Comparison of ENCODE assay signal across 9 mouse cellular contexts in genomic region chr4:141624983-141625773, GRCm38 (mm10). TPM values are rescaled to one million over a fixed set of nuclear protein-coding genes. Genes with fewer than 3 reads are reported as not detected.
DNase-seq lines count a peak whose midpoint lies in the region; ATAC-seq and TF ChIP-seq lines count a peak whose summit lies in the region.
"Had no signal": no experiment of that assay in that cellular context is flagged by ENCODE, and none has a peak within 500 bp of the region (broad histone marks: within the 10 kb centered on the region; RNA-seq: fewer than 3 reads in every experiment).

No protein-coding gene starts in this region.

- DNase-seq in heart, postnatal 0 days (ENCODE audit: low spot score): peak; percentile 49
- peak; percentile 95 for DNase-seq in CH12.LX (ENCODE audit: extremely low read depth)
- peak; percentile 56 for DNase-seq in lung, embryonic 14.5 days
- DNase-seq in layer of hippocampus, postnatal 36 days: no peak
- no peak for DNase-seq in gastrocnemius, postnatal 14 days

- no peak overlapping the region for H3K4me3 ChIP-seq in heart, postnatal 0 days (ENCODE audit: low read depth, low read length)
- H3K4me3 ChIP-seq in heart, embryonic 12.5 days: no peak overlapping the region
- H3K4me3 ChIP-seq in CH12.LX (replicated peaks in 1 of 3; ENCODE audit: low read depth in 2 of 3, low read length in 2 of 3, poor library complexity in 1 of 3): no peak overlapping the region
- H3K4me3 ChIP-seq in lung, embryonic 14.5 days (ENCODE audit: low read depth, low read length): no peak overlapping the region
- H3K4me3 ChIP-seq: neural tube, embryonic 12.5 days had no signal

- H3K4me1 ChIP-seq in heart, postnatal 0 days (ENCODE audit: control insufficient read depth, insufficient read depth): peaks cover 8% of the 10 kb centered on the region
- H3K4me1 ChIP-seq in heart, embryonic 12.5 days (replicated peaks): peaks cover 29% of the 10 kb centered on the region
- H3K4me1 ChIP-seq in CH12.LX (ENCODE audit: control insufficient read depth in 1 of 2, insufficient read depth in 2 of 2): peaks cover 23 to 57% of the 10 kb centered on the region in 2 experiments
- H3K4me1 ChIP-seq in lung, embryonic 14.5 days (ENCODE audit: insufficient read depth): no peaks in the 10 kb centered on the region

- no peak overlapping the region for H3K9ac ChIP-seq in heart, postnatal 0 days (replicated peaks; ENCODE audit: low read depth, low read length)
- no peak overlapping the region for H3K9ac ChIP-seq in heart, embryonic 12.5 days
- peak overlapping the region; percentile 25 for H3K9ac ChIP-seq in CH12.LX (ENCODE audit: insufficient read depth, low read depth)
- H3K9ac ChIP-seq in lung, embryonic 14.5 days: no peak overlapping the region
- H3K9ac ChIP-seq: neural tube, embryonic 12.5 days had no signal

- no peak overlapping the region for H3K4me2 ChIP-seq in heart, postnatal 0 days (ENCODE audit: low read depth, low read length)
- no peak overlapping the region for H3K4me2 ChIP-seq in heart, embryonic 12.5 days
- H3K4me2 ChIP-seq in CH12.LX (ENCODE audit: insufficient read depth, low read depth, poor library complexity, severe bottlenecking): peak overlapping the region; percentile 65
- no peak overlapping the region for H3K4me2 ChIP-seq in lung, embryonic 14.5 days
- H3K4me2 ChIP-seq: neural tube, embryonic 12.5 days had no signal

- no peaks in the 10 kb centered on the region for H3K9me3 ChIP-seq in heart, postnatal 0 days (replicated peaks; ENCODE audit: control insufficient read depth, low read length)
- H3K9me3 ChIP-seq in heart, embryonic 12.5 days (replicated peaks): no peaks in the 10 kb centered on the region
- H3K9me3 ChIP-seq in CH12.LX (replicated peaks; ENCODE audit: low read length): no peaks in the 10 kb centered on the region
- no peaks in the 10 kb centered on the region for H3K9me3 ChIP-seq in lung, embryonic 14.5 days (ENCODE audit: low read depth, low read length)
- H3K9me3 ChIP-seq: neural tube, embryonic 12.5 days had no signal

- peak; percentile 54 for TF ChIP-seq CTCF in heart, postnatal 0 days (IDR thresholded peaks at IDR 0.05; ENCODE audit: low read depth)
- peak; percentile 21 to 80; a peak in 2 of 4 replicates for TF ChIP-seq CTCF in CH12.LX (conservative IDR thresholded peaks at IDR 0.05 in 1 of 2, IDR thresholded peaks at IDR 0.05 in 1 of 2; ENCODE audit: low read depth in 2 of 2, low read length in 2 of 2)
- peak; percentile 65 for TF ChIP-seq CTCF in lung, embryonic 14.5 days (IDR thresholded peaks at IDR 0.05; ENCODE audit: low read depth)

- WGBS in heart, postnatal 0 days: 79% methylated on average over 19 of the region's 19 CpGs
- WGBS in heart, embryonic 12.5 days: 79% methylated on average over 19 of the region's 19 CpGs
- 69% methylated on average over 19 of the region's 19 CpGs for WGBS in lung, embryonic 14.5 days

- peaks cover 47% of the 10 kb centered on the region for H3K36me3 ChIP-seq in heart, postnatal 0 days (replicated peaks; ENCODE audit: control insufficient read depth, insufficient read depth, low read length)
- H3K36me3 ChIP-seq in heart, embryonic 12.5 days: peaks cover 56% of the 10 kb centered on the region
- peaks cover 33 to 54% of the 10 kb centered on the region in 2 experiments for H3K36me3 ChIP-seq in CH12.LX (replicated peaks in 1 of 2; ENCODE audit: control insufficient read depth in 1 of 2, insufficient read depth in 1 of 2, low read length in 1 of 2)
- H3K36me3 ChIP-seq in lung, embryonic 14.5 days (ENCODE audit: insufficient read depth): peaks cover 50% of the 10 kb centered on the region

- dilution Hi-C loops in CH12.LX (cut with MboI; ENCODE audit: extremely low pct_ligation_motif_present, extremely low pct_unique_long_range_greater_than_20kb, low sequenced_read_pairs): no loop called here

- peak; percentile 36 for TF ChIP-seq RAD21 in CH12.LX (IDR thresholded peaks at IDR 0.05; ENCODE audit: low read depth, low read length)

- no peak for TF ChIP-seq EP300 in heart, postnatal 0 days (IDR thresholded peaks at IDR 0.05; ENCODE audit: low read depth)
- peak; percentile 83 for TF ChIP-seq EP300 in CH12.LX (IDR thresholded peaks at IDR 0.05; ENCODE audit: low read length)

- ATAC-seq in heart, postnatal 0 days (ENCODE audit: insufficient read depth, low read depth): no peak
- ATAC-seq in heart, embryonic 12.5 days (ENCODE audit: insufficient number of reproducible peaks, low FRiP score): no peak
- ATAC-seq in common myeloid progenitor, adult 5-6 weeks (replicated peaks; ENCODE audit: low read depth, poor library complexity, severe bottlenecking): peak; percentile 77
- no peak for ATAC-seq in lung, embryonic 14.5 days (ENCODE audit: insufficient read depth)
- ATAC-seq in erythroid progenitor cell, adult 5-6 weeks (replicated peaks; ENCODE audit: low FRiP score, poor library complexity, severe bottlenecking): no peak

- no peaks in the 10 kb centered on the region for H3K27me3 ChIP-seq in heart, postnatal 0 days (ENCODE audit: control insufficient read depth, insufficient read depth, low read length)
- H3K27me3 ChIP-seq in heart, embryonic 12.5 days (replicated peaks): no peaks in the 10 kb centered on the region
- H3K27me3 ChIP-seq in CH12.LX (replicated peaks): no peaks in the 10 kb centered on the region
- H3K27me3 ChIP-seq in lung, embryonic 14.5 days (ENCODE audit: insufficient read depth, low read length): no peaks in the 10 kb centered on the region
- H3K27me3 ChIP-seq: neural tube, embryonic 12.5 days had no signal

- TF ChIP-seq POLR2A in CH12.LX (IDR thresholded peaks at IDR 0.05; ENCODE audit: low read depth, low read length): peak; percentile 53; the same call in 1 of the 2 replicates

- intact Hi-C loops in gastrocnemius, postnatal 14 days (cut with DNase I; ENCODE audit: low total_unique reads): loop anchor here (10.0 kb wide), 1 partner anchor 50 kb away; no protein-coding TSS in a partner anchor

- H3K27ac ChIP-seq in heart, postnatal 0 days (ENCODE audit: low read depth): peak overlapping the region; percentile 91; the same call in 1 of the 2 replicates
- H3K27ac ChIP-seq in heart, embryonic 12.5 days (ENCODE audit: poor library complexity, severe bottlenecking): no peak overlapping the region
- H3K27ac ChIP-seq in CH12.LX (ENCODE audit: insufficient read depth, low read depth): peak overlapping the region; percentile 94
- no peak overlapping the region for H3K27ac ChIP-seq in lung, embryonic 14.5 days (ENCODE audit: low read depth)
- H3K27ac ChIP-seq: neural tube, embryonic 12.5 days had no signal

- H3K79me2 ChIP-seq in CH12.LX (replicated peaks; ENCODE audit: control insufficient read depth, extremely low read depth, insufficient read depth, poor library complexity, severe bottlenecking): no peaks in the 10 kb centered on the region

- in situ Hi-C loops in CH12.LX (cut with MboI; ENCODE audit: low pct_ligation_motif_present, low pct_unique_long_range_greater_than_20kb, low sequenced_read_pairs): no loop called here

RNA-seq across cellular contexts. Expression of gene Slc25a34, which starts 1.6 kb away (rescaled TPM):
- 12.8 and 56.2 TPM in 2 replicates for total RNA-seq in heart, postnatal 0 days (2014; rRNA removed; ENCODE audit: low replicate concordance)
- 17.9 and 20.6 TPM in 2 replicates for polyA plus RNA-seq in heart, postnatal 0 days (2015; fragmentation: Nextera tagmentation; extraction: Ambion mirVana)
- 0.21 and 0.24 TPM in 2 replicates for polyA plus RNA-seq in heart, embryonic 12.5 days (2016; fragmentation: Nextera tagmentation; extraction: Ambion mirVana)
- 0.63 and 0.64 TPM in 2 replicates for total RNA-seq in CH12.LX (2012; rRNA removed)
- 0.23 and 0.41 TPM in 2 replicates for total RNA-seq in CH12.LX (2014; rRNA removed)
- polyA plus RNA-seq in CH12.LX (2012; ENCODE audit: insufficient read length, low read depth): 1.2 and 1.7 TPM in 2 replicates
- total RNA-seq in common myeloid progenitor, adult 5-6 weeks (2017): 0.09 TPM in 1 of 2 replicates, not detected in the other
- polyA plus RNA-seq in lung, embryonic 14.5 days (2014; fragmentation: Nextera tagmentation; extraction: Ambion mirVana): not detected in 2 replicates
- 1 to 10 TPM; 2.6 to 2.9 TPM for total RNA-seq in layer of hippocampus, postnatal 36 days (2021)
- total RNA-seq in erythroid progenitor cell, adult 5-6 weeks (2015; ENCODE audit: low replicate concordance): not detected in 2 replicates
- total RNA-seq in erythroid progenitor cell, adult 5-6 weeks (2017; ENCODE audit: low replicate concordance): not detected in 2 replicates
- 10 to 100 TPM in 1 of 2 experiments, 1 to 10 TPM in 1; 9.0 to 17.7 TPM for total RNA-seq in gastrocnemius, postnatal 14 days (2021)
- polyA plus RNA-seq: neural tube, embryonic 12.5 days had no signal

RNA-seq across cellular contexts. Expression of gene Tmem82, which starts 6.7 kb away (rescaled TPM):
- total RNA-seq in heart, postnatal 0 days (2014; rRNA removed; ENCODE audit: low replicate concordance): 0.89 and 6.1 TPM in 2 replicates
- polyA plus RNA-seq in heart, postnatal 0 days (2015; fragmentation: Nextera tagmentation; extraction: Ambion mirVana): 6.8 and 7.3 TPM in 2 replicates
- polyA plus RNA-seq in heart, embryonic 12.5 days (2016; fragmentation: Nextera tagmentation; extraction: Ambion mirVana): 0.19 and 0.37 TPM in 2 replicates
- 3.8 and 5.2 TPM in 2 replicates for total RNA-seq in CH12.LX (2012; rRNA removed)
- total RNA-seq in CH12.LX (2014; rRNA removed): 0.58 and 0.68 TPM in 2 replicates
- 2.7 TPM in 2 replicates for polyA plus RNA-seq in CH12.LX (2012; ENCODE audit: insufficient read length, low read depth)
- total RNA-seq in common myeloid progenitor, adult 5-6 weeks (2017): 0.29 and 0.32 TPM in 2 replicates
- polyA plus RNA-seq in lung, embryonic 14.5 days (2014; fragmentation: Nextera tagmentation; extraction: Ambion mirVana): 0.38 and 0.50 TPM in 2 replicates
- under 1 TPM; 0.28 to 0.42 TPM for total RNA-seq in layer of hippocampus, postnatal 36 days (2021)
- total RNA-seq in erythroid progenitor cell, adult 5-6 weeks (2015; ENCODE audit: low replicate concordance): not detected in 2 replicates
- not detected in 2 replicates for total RNA-seq in erythroid progenitor cell, adult 5-6 weeks (2017; ENCODE audit: low replicate concordance)
- total RNA-seq in gastrocnemius, postnatal 14 days (2021): 1 to 10 TPM in 1 of 2 experiments, under 1 TPM in 1; 0.66 to 1.8 TPM

RNA-seq across cellular contexts. Expression of gene Fblim1, which starts 19.3 kb away (rescaled TPM):
- 48.3 and 61.5 TPM in 2 replicates for total RNA-seq in heart, postnatal 0 days (2014; rRNA removed; ENCODE audit: low replicate concordance)
- polyA plus RNA-seq in heart, postnatal 0 days (2015; fragmentation: Nextera tagmentation; extraction: Ambion mirVana): 47.1 and 57.5 TPM in 2 replicates
- 70.1 and 70.6 TPM in 2 replicates for polyA plus RNA-seq in heart, embryonic 12.5 days (2016; fragmentation: Nextera tagmentation; extraction: Ambion mirVana)
- total RNA-seq in CH12.LX (2012; rRNA removed) (0.17 TPM in 2 replicates), CH12.LX (2014; rRNA removed) (0.07 and 0.09 TPM in 2 replicates)
- polyA plus RNA-seq in CH12.LX (2012; ENCODE audit: insufficient read length, low read depth): 0.97 and 1.2 TPM in 2 replicates
- not detected in 2 replicates for total RNA-seq in common myeloid progenitor, adult 5-6 weeks (2017)
- 83.6 and 89.2 TPM in 2 replicates for polyA plus RNA-seq in lung, embryonic 14.5 days (2014; fragmentation: Nextera tagmentation; extraction: Ambion mirVana)
- 1 to 10 TPM in 1 of 2 experiments, under 1 TPM in 1; 0.50 to 1.0 TPM for total RNA-seq in layer of hippocampus, postnatal 36 days (2021)
- 0.72 and 2.9 TPM in 2 replicates for total RNA-seq in erythroid progenitor cell, adult 5-6 weeks (2015; ENCODE audit: low replicate concordance)
- 0.77 TPM in 1 of 2 replicates, not detected in the other for total RNA-seq in erythroid progenitor cell, adult 5-6 weeks (2017; ENCODE audit: low replicate concordance)
- total RNA-seq in gastrocnemius, postnatal 14 days (2021): 1 to 10 TPM; 2.5 to 3.9 TPM

RNA-seq across cellular contexts. Expression of gene Plekhm2, which starts 39.5 kb away (rescaled TPM):
- 43.3 and 52.9 TPM in 2 replicates for total RNA-seq in heart, postnatal 0 days (2014; rRNA removed; ENCODE audit: low replicate concordance)
- 5.6 and 7.0 TPM in 2 replicates for polyA plus RNA-seq in heart, postnatal 0 days (2015; fragmentation: Nextera tagmentation; extraction: Ambion mirVana)
- polyA plus RNA-seq in heart, embryonic 12.5 days (2016; fragmentation: Nextera tagmentation; extraction: Ambion mirVana): 6.1 and 6.2 TPM in 2 replicates
- 12.3 and 13.7 TPM in 2 replicates for total RNA-seq in CH12.LX (2012; rRNA removed)
- 12.4 and 12.7 TPM in 2 replicates for total RNA-seq in CH12.LX (2014; rRNA removed)
- 22.0 and 28.2 TPM in 2 replicates for polyA plus RNA-seq in CH12.LX (2012; ENCODE audit: insufficient read length, low read depth)
- 3.8 and 6.3 TPM in 2 replicates for total RNA-seq in common myeloid progenitor, adult 5-6 weeks (2017)
- polyA plus RNA-seq in lung, embryonic 14.5 days (2014; fragmentation: Nextera tagmentation; extraction: Ambion mirVana): 5.1 and 5.4 TPM in 2 replicates
- 10 to 100 TPM; 67.4 to 81.7 TPM for total RNA-seq in layer of hippocampus, postnatal 36 days (2021)
- total RNA-seq in erythroid progenitor cell, adult 5-6 weeks (2015; ENCODE audit: low replicate concordance): 10.1 and 17.3 TPM in 2 replicates
- 2.3 and 4.9 TPM in 2 replicates for total RNA-seq in erythroid progenitor cell, adult 5-6 weeks (2017; ENCODE audit: low replicate concordance)
- total RNA-seq in gastrocnemius, postnatal 14 days (2021): 10 to 100 TPM; 22.2 to 27.7 TPM

Comparison
In these comparisons a context has a peak if more than half of its experiments do, and no peak if none do; other contexts are left out.
1. H3K27ac ChIP-seq: peak in heart, postnatal 0 days (single experiment) and CH12.LX (single experiment); none in heart, embryonic 12.5 days (single experiment) and lung, embryonic 14.5 days (single experiment).
2. DNase-seq: peak in heart, postnatal 0 days (single experiment), CH12.LX (single experiment) and lung, embryonic 14.5 days (single experiment); none in layer of hippocampus, postnatal 36 days (0 of 2) and gastrocnemius, postnatal 14 days (single experiment).
3. RNA of gene Fblim1, which starts 19.3 kb away (total RNA-seq): 48.3 to 61.5 TPM in heart, postnatal 0 days; 2.5 to 3.9 TPM in gastrocnemius, postnatal 14 days, 0.72 to 2.9 TPM in erythroid progenitor cell, adult 5-6 weeks, 0.50 to 1.0 TPM in layer of hippocampus, postnatal 36 days, 0.07 to 0.17 TPM in CH12.LX and not detected in common myeloid progenitor, adult 5-6 weeks; every median in the first group is over 10 times any median in the second.
4. Peak in every context shown above with its lines, with median percentiles within 50 percentile points of each other: CTCF ChIP-seq.